Mouse (Mus musculus): ENCODE measurements around the gene Ice1.

DNA sequence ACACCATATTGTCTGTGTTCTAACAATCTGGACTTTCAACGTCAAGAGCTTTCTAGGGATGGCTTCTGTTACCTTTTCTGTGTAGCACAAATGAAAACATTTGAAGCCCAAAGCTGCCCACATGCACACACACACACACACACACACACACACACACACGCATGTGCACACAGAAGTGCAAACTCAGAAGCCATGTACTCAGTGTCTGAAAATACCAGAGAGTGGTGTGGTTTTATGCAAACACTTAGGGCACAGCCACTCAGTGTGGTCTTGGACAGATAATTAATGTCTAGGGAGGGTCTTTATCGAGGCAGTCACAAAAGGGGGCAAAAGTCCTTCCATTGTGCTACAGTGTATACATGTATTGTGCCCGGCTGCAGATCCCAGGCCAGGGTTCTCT lies 19.3 kb upstream of the Ice1 start:
- TF ChIP-seq CTCF (IDR thresholded peaks at IDR 0.05; ENCODE audit: low read depth) (no peak), EP300 (IDR thresholded peaks at IDR 0.05; ENCODE audit: low read depth) (no peak)

Measured in liver, embryonic 14.5 days (tissue).